Mouse (Mus musculus): ENCODE results near the gene Foxn4. TPM values are rescaled to one million over a fixed set of nuclear protein-coding genes. Genes with fewer than 3 reads are reported as not detected.

Foxn4 gene
- total RNA-seq (2021), result not detected
- long read RNA-seq, partial matches to known transcripts, result 2 of 2 reads
- long read RNA-seq, other reads (novel, unspliced or antisense), result 0 of 2 reads

GRCm38 (mm10) chr5:114273693-114274402, at the start of gene Foxn4:
TSS of gene Foxn4 (minus strand) at chr5:114273807.
- DNase-seq (ENCODE audit: low spot score in 2 of 2), result no peak

GRCm38 (mm10) chr5:114323105-114323790, 49.6 kb upstream of the Foxn4 start:
- DNase-seq (ENCODE audit: low spot score in 2 of 2), result no peak

GRCm38 (mm10) chr5:114309680-114310036, 36.1 kb upstream of the Foxn4 start:
- no peak for DNase-seq (ENCODE audit: low spot score in 2 of 2)

GRCm38 (mm10) chr5:114308765-114309679, 35.4 kb upstream of the Foxn4 start:
- DNase-seq (ENCODE audit: low spot score in 2 of 2), result no peak

- no peak for DNase-seq (ENCODE audit: low spot score in 2 of 2)
Observed at GRCm38 (mm10) chr5:114306496-114306895, 32.9 kb upstream of the Foxn4 start.

- no peak for DNase-seq (ENCODE audit: low spot score in 2 of 2)
Observed at GRCm38 (mm10) chr5:114303166-114303565, 29.6 kb upstream of the Foxn4 start.

GRCm38 (mm10) chr5:114299883-114300610, 26.4 kb upstream of the Foxn4 start:
- DNase-seq (ENCODE audit: low spot score in 2 of 2), result no peak

- DNase-seq (ENCODE audit: low spot score in 2 of 2), result no peak
Observed at GRCm38 (mm10) chr5:114299156-114299855, 25.7 kb upstream of the Foxn4 start.

GRCm38 (mm10) chr5:114298212-114298894, 24.7 kb upstream of the Foxn4 start:
- DNase-seq (ENCODE audit: low spot score in 2 of 2), result peak in 1 of 2 experiments; percentile 33

GRCm38 (mm10) chr5:114296693-114297631, 23.4 kb upstream of the Foxn4 start:
- DNase-seq (ENCODE audit: low spot score in 2 of 2), result no peak

GRCm38 (mm10) chr5:114290004-114290403, 16.4 kb upstream of the Foxn4 start:
- no peak for DNase-seq (ENCODE audit: low spot score in 2 of 2)

GRCm38 (mm10) chr5:114288874-114289273, 15.3 kb upstream of the Foxn4 start, which contains the start of gene Myo1h:
TSS of gene Myo1h (plus strand) at chr5:114289166.
- DNase-seq (ENCODE audit: low spot score in 2 of 2), result no peak

- no peak for DNase-seq (ENCODE audit: low spot score in 2 of 2)
Observed at GRCm38 (mm10) chr5:114288396-114288795, 14.8 kb upstream of the Foxn4 start.

- no peak for DNase-seq (ENCODE audit: low spot score in 2 of 2)
Observed at GRCm38 (mm10) chr5:114286872-114287571, 13.4 kb upstream of the Foxn4 start.

- DNase-seq (ENCODE audit: low spot score in 2 of 2), result no peak
Observed at GRCm38 (mm10) chr5:114286102-114286501, 12.5 kb upstream of the Foxn4 start.

- no peak for DNase-seq (ENCODE audit: low spot score in 2 of 2)
Observed at GRCm38 (mm10) chr5:114285398-114285700, 11.7 kb upstream of the Foxn4 start.

- peak; percentile 34 to 41 for DNase-seq (ENCODE audit: low spot score in 2 of 2)
Observed at GRCm38 (mm10) chr5:114284604-114285397, 11.2 kb upstream of the Foxn4 start.
